Mouse (Mus musculus) CH12.LX (cell line): Measurements from ENCODE around the gene Mrgpra9. TPM values are rescaled to one million over a fixed set of nuclear protein-coding genes. Genes with fewer than 3 reads are reported as not detected.

ENCODE experiments used
- DNase-seq: peaks from one replicate; pipeline ENCODE4 v3.0.0-alpha.2; 2013; ENCODE audit errors: extremely low read depth
- H3K27ac ChIP-seq: 2 replicates; pipeline ENCODE4 v1.5.1; 2012; ENCODE audit warnings: low read depth, mild to moderate bottlenecking, control low read depth, moderate library complexity; ENCODE audit not compliant: insufficient read depth
- H3K27me3 ChIP-seq: replicated peaks from 2 replicates; pipeline ENCODE3; 2012; ENCODE audit warnings: inconsistent platforms
- H3K36me3 ChIP-seq, 2 experiments: replicated peaks in 1 of 2; 2 replicates each; pipeline versions ENCODE3 to v1.6.1; 2012; ENCODE audit warnings: inconsistent platforms in 1 of 2, low read length in 1 of 2, mild to moderate bottlenecking in 1 of 2, mixed read lengths in 1 of 2, moderate library complexity in 1 of 2; ENCODE audit not compliant: control insufficient read depth in 1 of 2, insufficient read depth in 1 of 2
- H3K4me1 ChIP-seq, 2 experiments: 2 replicates each; pipeline ENCODE4 v1.6.1; 2012; ENCODE audit warnings: inconsistent platforms in 1 of 2, moderate library complexity in 1 of 2; ENCODE audit not compliant: insufficient read depth in 2 of 2, control insufficient read depth in 1 of 2
- H3K4me2 ChIP-seq: 2 replicates; pipeline ENCODE4 v1.6.1; 2012; ENCODE audit warnings: low read depth, mild to moderate bottlenecking, control low read depth; ENCODE audit not compliant: poor library complexity, insufficient read depth, severe bottlenecking
- H3K4me3 ChIP-seq, 3 experiments: fragments of 150-350 bp in 1 of 3; sonication (generic) in 1 of 3; replicated peaks in 1 of 3; 2 replicates each; pipeline versions ENCODE3 to v1.5.1; 2011 to 2012; ENCODE audit warnings: low read depth in 2 of 3, low read length in 2 of 3, mild to moderate bottlenecking in 2 of 3, moderate library complexity in 2 of 3, control low read depth in 1 of 3, improper control_type of control experiment in 1 of 3, inconsistent platforms in 1 of 3, mixed read lengths in 1 of 3; ENCODE audit not compliant: poor library complexity in 1 of 3
- H3K79me2 ChIP-seq: replicated peaks from 2 replicates; pipeline ENCODE4 v1.6.1; 2012; ENCODE audit warnings: mild to moderate bottlenecking, moderate library complexity; ENCODE audit not compliant: control insufficient read depth, poor library complexity, insufficient read depth, severe bottlenecking; ENCODE audit errors: extremely low read depth
- H3K9ac ChIP-seq: 2 replicates; pipeline ENCODE4 v1.6.1; 2012; ENCODE audit warnings: low read depth, mild to moderate bottlenecking, control low read depth, moderate library complexity; ENCODE audit not compliant: insufficient read depth
- H3K9me3 ChIP-seq: replicated peaks from 2 replicates; pipeline ENCODE3; 2012; ENCODE audit warnings: low read length, inconsistent platforms, mixed read lengths
- BHLHE40 ChIP-seq: IDR thresholded peaks from 2 replicates; pipeline ENCODE4 v1.6.1; 2011; ENCODE audit warnings: mild to moderate bottlenecking, low read depth, low read length, improper control_type of control experiment
- CTCF ChIP-seq, 2 experiments: IDR thresholded peaks in 1 of 2; conservative IDR thresholded peaks in 1 of 2; 2 replicates each; pipeline ENCODE4 v1.5.1; 2011 to 2012; ENCODE audit warnings: low read depth in 2 of 2, low read length in 2 of 2, improper control_type of control experiment in 1 of 2, inconsistent platforms in 1 of 2, mild to moderate bottlenecking in 1 of 2, moderate library complexity in 1 of 2
- EP300 ChIP-seq: IDR thresholded peaks from 2 replicates; pipeline ENCODE4 v1.6.1; 2011; ENCODE audit warnings: low read length, improper control_type of control experiment
- JUN ChIP-seq: IDR thresholded peaks from 2 replicates; pipeline ENCODE4 v1.6.1; 2011; ENCODE audit warnings: low read depth, mild to moderate bottlenecking, low read length, improper control_type of control experiment, moderate library complexity; ENCODE audit not compliant: insufficient read depth
- KAT2A ChIP-seq: IDR thresholded peaks from 2 replicates; pipeline ENCODE4 v1.6.1; 2012; ENCODE audit warnings: low read length, improper control_type of control experiment, inconsistent platforms; ENCODE audit not compliant: insufficient replicate concordance
- MAZ ChIP-seq: IDR thresholded peaks from 2 replicates; pipeline ENCODE4 v1.6.1; 2012; ENCODE audit warnings: low read depth, mild to moderate bottlenecking, inconsistent platforms, low read length, improper control_type of control experiment, moderate library complexity
- MEF2A ChIP-seq: IDR thresholded peaks from 2 replicates; pipeline ENCODE4 v1.6.1; 2014; ENCODE audit warnings: low read depth, mild to moderate bottlenecking, inconsistent platforms, low read length, improper control_type of control experiment, borderline replicate concordance
- MXI1 ChIP-seq: IDR thresholded peaks from 2 replicates; pipeline ENCODE4 v1.6.1; 2011; ENCODE audit warnings: mild to moderate bottlenecking, low read depth, low read length, improper control_type of control experiment
- MYC ChIP-seq: IDR thresholded peaks from 2 replicates; pipeline ENCODE4 v1.6.1; 2011; ENCODE audit warnings: low read depth, mild to moderate bottlenecking, improper control_type of control experiment, low read length
- NRF1 ChIP-seq: IDR thresholded peaks from 2 replicates; pipeline ENCODE4 v1.6.1; 2014; ENCODE audit warnings: low read depth, mild to moderate bottlenecking, inconsistent platforms, low read length, improper control_type of control experiment, moderate library complexity
- PAX5 ChIP-seq: IDR thresholded peaks from 2 replicates; pipeline ENCODE4 v1.6.1; 2012; ENCODE audit warnings: low read length, inconsistent platforms, mixed read lengths
- POLR2AphosphoS2 ChIP-seq: IDR thresholded peaks from 2 replicates; pipeline ENCODE4 v1.6.1; 2011; ENCODE audit warnings: low read depth, low read length, improper control_type of control experiment
- RAD21 ChIP-seq: IDR thresholded peaks from 2 replicates; pipeline ENCODE4 v1.6.1; 2011; ENCODE audit warnings: low read depth, mild to moderate bottlenecking, low read length, improper control_type of control experiment, moderate library complexity
- RCOR1 ChIP-seq: conservative IDR thresholded peaks from 2 replicates; pipeline ENCODE4 v1.6.1; 2012; ENCODE audit warnings: low read depth, mild to moderate bottlenecking, inconsistent platforms, low read length, improper control_type of control experiment
- SIN3A ChIP-seq: IDR thresholded peaks from 2 replicates; pipeline ENCODE4 v1.6.1; 2012; ENCODE audit warnings: low read length, improper control_type of control experiment, inconsistent platforms
- SMC3 ChIP-seq: IDR thresholded peaks from 2 replicates; pipeline ENCODE4 v1.6.1; 2011; ENCODE audit warnings: low read depth, low read length, improper control_type of control experiment
- TBP ChIP-seq: conservative IDR thresholded peaks from 2 replicates; pipeline ENCODE4 v1.6.1; 2011; ENCODE audit warnings: low read depth, low read length, improper control_type of control experiment
- UBTF ChIP-seq: IDR thresholded peaks from 2 replicates; pipeline ENCODE4 v1.6.1; 2012; ENCODE audit warnings: low read depth, mild to moderate bottlenecking, inconsistent platforms, low read length, improper control_type of control experiment, moderate library complexity
- ZMIZ1 ChIP-seq: IDR thresholded peaks from 2 replicates; pipeline ENCODE4 v1.6.1; 2012; ENCODE audit warnings: low read depth, mild to moderate bottlenecking, inconsistent platforms, low read length, improper control_type of control experiment
- ZNF384 ChIP-seq: IDR thresholded peaks from 2 replicates; pipeline ENCODE4 v1.6.1; 2012; ENCODE audit warnings: low read depth, low read length, improper control_type of control experiment, inconsistent platforms
- dilution Hi-C: fragments of 300-500 bp; cut with MboI; formaldehyde crosslinking; loops from 2 replicates; pipeline ENCODE4 v1.14.3; 2020; ENCODE audit warnings: low sequenced_read_pairs; ENCODE audit not compliant: extremely low pct_unique_long_range_greater_than_20kb, extremely low pct_ligation_motif_present
- in situ Hi-C: fragments of 300-500 bp; cut with MboI; formaldehyde crosslinking; loops from 3 replicates; pipeline ENCODE4 v1.14.3; 2019; ENCODE audit warnings: low sequenced_read_pairs, low pct_ligation_motif_present, low pct_unique_long_range_greater_than_20kb, mixed read lengths
- polyA plus RNA-seq: library from polyadenylated mRNA; unstranded; fragments of >175 nt; gene quantifications from 2 replicates; pipeline ENCODE4 v1.2.1, GENCODE M21; 2012; ENCODE audit warnings: low read depth; ENCODE audit not compliant: insufficient read length
- total RNA-seq, 2 experiments: library from RNA; depleted of rRNA; stranded (reverse); fragments of 300-350 nt in 1 of 2; fragments of >200 nt in 1 of 2; gene quantifications; 2 replicates each; pipeline ENCODE4 v1.2.3; 2012 to 2014

Gene Mrgpra9
- total and polyA plus RNA-seq, 3 experiments = 0.26 TPM; not detected in 2

- H3K9ac ChIP-seq = no peak overlapping the region
- dilution Hi-C loops = no loop called here
- H3K79me2 ChIP-seq = no peaks in the 10 kb centered on the region
- no peaks in the 10 kb centered on the region for H3K36me3 ChIP-seq
- no peaks in the 10 kb centered on the region for H3K9me3 ChIP-seq
- H3K4me3 ChIP-seq = no peak overlapping the region
- H3K27ac ChIP-seq = no peak overlapping the region
- H3K4me1 ChIP-seq = no peaks in the 10 kb centered on the region
- H3K27me3 ChIP-seq = peaks cover 19% of the 10 kb centered on the region
- H3K4me2 ChIP-seq = no peak overlapping the region
- TF ChIP-seq MYC (0 out of 2 replicates have a peak, but pooled peaks have one; percentile 19), RAD21 (peak; percentile 58), MEF2A (no peak), PAX5 (no peak), SMC3 (peak; percentile 21; the same call in 1 of the 2 replicates), CTCF (conservative IDR thresholded peaks at IDR 0.05 in 1 of 2, IDR thresholded peaks at IDR 0.05 in 1 of 2; ENCODE audit: low read depth in 2 of 2, low read length in 2 of 2) (peak in 1 of 2 experiments; percentile 58; a peak in 3 of 4 replicates)
- DNase-seq = peak; percentile 54
- in situ Hi-C loops = no loop called here
Measured at GRCm38 (mm10) chr7:47244658-47245057, 8.0 kb downstream of the Mrgpra9 start.

DNA sequence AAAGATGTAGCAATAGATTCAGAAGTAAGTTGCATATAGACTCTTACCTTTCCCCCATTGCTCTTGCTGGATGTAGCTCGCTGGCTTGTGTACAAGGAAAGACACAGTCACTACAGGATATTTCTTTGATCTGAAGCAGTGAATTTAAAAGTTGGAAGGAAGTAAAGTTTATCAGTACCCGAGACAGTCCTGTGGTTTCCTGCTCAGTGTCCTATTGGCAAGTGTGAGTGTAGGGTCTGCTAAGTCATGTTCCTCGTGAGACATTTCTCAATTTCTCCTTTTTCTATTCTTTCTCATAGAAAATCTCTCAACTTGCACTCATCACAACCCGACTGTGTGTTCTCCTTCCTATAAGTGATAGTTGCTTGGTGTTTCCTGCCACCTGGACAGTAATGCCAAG lies 47.8 kb downstream of the Mrgpra9 start, which contains the start of gene Mrgpra6:
Gene Mrgpra6 (minus strand): TSS at position 91 of the 400 bp plus-strand sequence.
- H3K27ac ChIP-seq = no peak within 1 kb of the TSS
- no peak for DNase-seq
- in situ Hi-C loops = loop anchor here (25.0 kb wide), 1 partner anchor 807 kb away; no protein-coding TSS in a partner anchor
- TF ChIP-seq MXI1 = no peak
- TF ChIP-seq RCOR1 = no peak
- TF ChIP-seq MEF2A = no peak
- TF ChIP-seq UBTF = no peak
- no peak for TF ChIP-seq TBP
- no peak for TF ChIP-seq NRF1
- no peak for TF ChIP-seq SIN3A
- TF ChIP-seq EP300 = no peak
- TF ChIP-seq BHLHE40 = no peak
- TF ChIP-seq ZNF384 = no peak
- TF ChIP-seq JUN = no peak
- TF ChIP-seq ZMIZ1 = no peak
- TF ChIP-seq KAT2A = no peak
- no peak for TF ChIP-seq PAX5
- no peak for TF ChIP-seq SMC3
- no peak for TF ChIP-seq POLR2AphosphoS2
- TF ChIP-seq MAZ = no peak
- TF ChIP-seq, all 38 proteins: peak for 0
- H3K36me3 ChIP-seq = no peaks in the 10 kb centered on the region
- H3K9me3 ChIP-seq = peaks cover 3% of the 10 kb centered on the region
- H3K79me2 ChIP-seq = no peaks in the 10 kb centered on the region
- no peaks in the 10 kb centered on the region for H3K4me1 ChIP-seq
- dilution Hi-C loops = no loop called here
- H3K27me3 ChIP-seq = peaks cover 38% of the 10 kb centered on the region
- H3K4me2 ChIP-seq = no peak within 1 kb of the TSS
- no peak within 1 kb of the TSS for H3K9ac ChIP-seq
- H3K4me3 ChIP-seq = no peak within 1 kb of the TSS
